Mouse (Mus musculus): ENCODE data around the gene Dock9.
A peak's percentile ranks its signal among the peaks of the same experiment; 100 is the strongest.
"Not testable (repeated sequence)": the region's sequence is repeated elsewhere in the genome, so short reads cannot be mapped to it uniquely, and the experiment has no call there.

The Dock9 gene

GRCm38 (mm10) chr14:121697143-121697680 is 100.4 kb downstream of the Dock9 start:
- no peak for DNase-seq

GRCm38 (mm10) chr14:121696429-121697118 is 101.1 kb downstream of the Dock9 start:
- no peak for DNase-seq

GRCm38 (mm10) chr14:121694706-121695105 is 102.9 kb downstream of the Dock9 start:
- no peak for DNase-seq

- DNase-seq, result no peak
Measured at GRCm38 (mm10) chr14:121693991-121694594, 103.5 kb downstream of the Dock9 start.

- DNase-seq, result not testable (repeated sequence)
Measured at GRCm38 (mm10) chr14:121689649-121690048, 108.0 kb downstream of the Dock9 start.

GRCm38 (mm10) chr14:121688175-121688574 is 109.5 kb downstream of the Dock9 start:
- DNase-seq, result no peak

GRCm38 (mm10) chr14:121687274-121687673 is 110.4 kb downstream of the Dock9 start:
- DNase-seq, result no peak

- no peak for DNase-seq
Measured at GRCm38 (mm10) chr14:121678913-121679312, 118.7 kb downstream of the Dock9 start.

GRCm38 (mm10) chr14:121678445-121678844 is 119.2 kb downstream of the Dock9 start:
- no peak for DNase-seq

GRCm38 (mm10) chr14:121676596-121677330 is 120.9 kb downstream of the Dock9 start:
- no peak for DNase-seq

- DNase-seq, result no peak
Measured at GRCm38 (mm10) chr14:121676121-121676591, 121.5 kb downstream of the Dock9 start.

GRCm38 (mm10) chr14:121675579-121675978 is 122.1 kb downstream of the Dock9 start:
- DNase-seq, result peak in 1 of 2 experiments; percentile 47

- DNase-seq, result no peak
Measured at GRCm38 (mm10) chr14:121675146-121675545, 122.5 kb downstream of the Dock9 start.

- DNase-seq, result no peak
Measured at GRCm38 (mm10) chr14:121670016-121670415, 127.6 kb downstream of the Dock9 start.

GRCm38 (mm10) chr14:121666641-121667274 is 130.9 kb downstream of the Dock9 start:
- DNase-seq, result no peak

- no peak for DNase-seq
Measured at GRCm38 (mm10) chr14:121665693-121666273, 131.9 kb downstream of the Dock9 start.

GRCm38 (mm10) chr14:121663913-121664312 is 133.7 kb downstream of the Dock9 start:
- no peak for DNase-seq

GRCm38 (mm10) chr14:121660918-121661317 is 136.7 kb downstream of the Dock9 start:
- peak; percentile 48 to 63 for DNase-seq

GRCm38 (mm10) chr14:121660167-121660894 is 137.3 kb downstream of the Dock9 start:
- DNase-seq, result peak; percentile 52 to 80

- no peak for DNase-seq
Measured at GRCm38 (mm10) chr14:121659061-121659824, 138.4 kb downstream of the Dock9 start.

- DNase-seq, result no peak
Measured at GRCm38 (mm10) chr14:121658537-121658936, 139.1 kb downstream of the Dock9 start.
